Comparison of ENCODE assay signal across 35 mouse cellular contexts in the genomic region with DNA sequence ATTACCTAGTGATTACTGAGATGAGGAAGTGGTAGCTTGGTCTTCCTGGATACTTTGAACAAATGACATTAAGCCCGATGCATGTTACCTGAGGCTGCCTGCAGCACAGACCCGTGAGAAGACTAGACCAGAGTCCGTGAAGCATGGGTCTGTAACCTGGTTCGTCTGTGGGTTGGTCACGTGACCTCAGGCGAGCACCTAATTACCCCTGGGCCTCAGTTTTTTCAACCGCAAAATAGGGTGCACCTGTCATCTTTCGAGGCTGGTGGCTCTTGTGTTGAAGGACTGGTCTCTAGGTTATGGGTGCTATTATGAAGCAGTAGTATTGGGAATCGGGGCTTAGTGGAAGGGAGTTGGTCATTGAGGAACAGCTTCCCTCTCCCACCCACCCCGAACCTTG. TPM values are rescaled to one million over a fixed set of nuclear protein-coding genes. Genes with fewer than 3 reads are reported as not detected.
"Had no signal": no experiment of that assay in that cellular context is flagged by ENCODE, and none has a peak within 500 bp of the region (broad histone marks: within the 10 kb centered on the region; RNA-seq: fewer than 3 reads in every experiment).

No protein-coding gene starts in this region.

- H3K36me3 ChIP-seq: limb, embryonic 10.5 days; limb, embryonic 12.5 days; limb, embryonic 13.5 days; limb, embryonic 15.5 days; liver, embryonic 12.5 days; liver, embryonic 13.5 days; liver, embryonic 15.5 days; lung, embryonic 15.5 days; midbrain, embryonic 10.5 days; midbrain, embryonic 12.5 days; midbrain, embryonic 13.5 days; midbrain, embryonic 15.5 days; neural tube, embryonic 12.5 days had no signal

- H3K4me1 ChIP-seq: limb, embryonic 10.5 days; limb, embryonic 12.5 days; limb, embryonic 13.5 days; limb, embryonic 15.5 days; liver, embryonic 12.5 days; liver, embryonic 13.5 days; liver, embryonic 15.5 days; lung, embryonic 15.5 days; megakaryocyte, embryonic 14.5 days; midbrain, embryonic 10.5 days; midbrain, embryonic 12.5 days; midbrain, embryonic 13.5 days; midbrain, embryonic 15.5 days; neural tube, embryonic 12.5 days had no signal

- H3K4me3 ChIP-seq: left cerebral cortex, adult 2 months; limb, embryonic 10.5 days; limb, embryonic 12.5 days; limb, embryonic 13.5 days; limb, embryonic 15.5 days; liver, embryonic 12.5 days; liver, embryonic 13.5 days; liver, embryonic 15.5 days; lung, embryonic 15.5 days; megakaryocyte, embryonic 14.5 days; midbrain, embryonic 10.5 days; midbrain, embryonic 12.5 days; midbrain, embryonic 13.5 days; midbrain, embryonic 15.5 days; myocyte; neural tube, embryonic 12.5 days had no signal

- H3K9ac ChIP-seq: limb, embryonic 12.5 days; limb, embryonic 13.5 days; limb, embryonic 15.5 days; liver, embryonic 12.5 days; liver, embryonic 13.5 days; liver, embryonic 14.5 days; liver, embryonic 15.5 days; liver, postnatal 0 days; lung, embryonic 14.5 days; lung, embryonic 15.5 days; midbrain, embryonic 12.5 days; midbrain, embryonic 13.5 days; midbrain, embryonic 15.5 days; neural tube, embryonic 12.5 days had no signal

- DNase-seq: liver; liver, embryonic 13.5 days; liver, postnatal 0 days; lung, adult 18-20 months; lung, adult 2 months; lung, embryonic 14.5 days; lung, postnatal 10 days; lung, postnatal 14 days; lung, postnatal 36 days; lung, postnatal 4 days; midbrain, embryonic 14.5 days had no signal

- H3K27me3 ChIP-seq: limb, embryonic 12.5 days; limb, embryonic 13.5 days; limb, embryonic 15.5 days; liver, embryonic 12.5 days; liver, embryonic 13.5 days; liver, embryonic 15.5 days; lung, embryonic 15.5 days; megakaryocyte, embryonic 14.5 days; midbrain, embryonic 12.5 days; midbrain, embryonic 13.5 days; midbrain, embryonic 15.5 days; neural tube, embryonic 12.5 days had no signal

- H3K4me2 ChIP-seq: limb, embryonic 12.5 days; limb, embryonic 13.5 days; limb, embryonic 15.5 days; liver, embryonic 11.5 days; liver, embryonic 12.5 days; liver, embryonic 13.5 days; liver, embryonic 15.5 days; lung, embryonic 14.5 days; lung, embryonic 15.5 days; midbrain, embryonic 11.5 days; midbrain, embryonic 12.5 days; midbrain, embryonic 13.5 days; midbrain, embryonic 15.5 days; neural tube, embryonic 12.5 days had no signal

- H3K27ac ChIP-seq: limb, embryonic 10.5 days; limb, embryonic 12.5 days; limb, embryonic 13.5 days; limb, embryonic 15.5 days; liver, embryonic 12.5 days; liver, embryonic 13.5 days; liver, embryonic 14.5 days; liver, embryonic 15.5 days; lung, embryonic 15.5 days; macrophage; midbrain, embryonic 12.5 days; midbrain, embryonic 13.5 days; midbrain, embryonic 15.5 days; neural tube, embryonic 12.5 days had no signal

- H3K9me3 ChIP-seq: limb, embryonic 10.5 days; limb, embryonic 12.5 days; limb, embryonic 13.5 days; limb, embryonic 15.5 days; liver, embryonic 12.5 days; liver, embryonic 13.5 days; liver, embryonic 15.5 days; lung, embryonic 15.5 days; midbrain, embryonic 10.5 days; midbrain, embryonic 12.5 days; midbrain, embryonic 13.5 days; midbrain, embryonic 15.5 days; neural tube, embryonic 12.5 days had no signal

RNA-seq across cellular contexts. Expression of a gene that starts 45.1 kb away (rescaled TPM):
- total RNA-seq: liver, adult 2 months; megakaryocyte progenitor cell, adult 5-6 weeks; megakaryocyte, adult 5-6 weeks; megakaryocyte-erythroid progenitor cell, adult 5-6 weeks; monocyte, adult 5-6 weeks had no signal
- polyA plus RNA-seq: liver, adult 2 months; macrophage had no signal
